Mouse (Mus musculus): ENCODE results near the gene Abcc3. TPM values are rescaled to one million over a fixed set of nuclear protein-coding genes. Genes with fewer than 3 reads are reported as not detected.
A peak's percentile ranks its signal among the peaks of the same experiment; 100 is the strongest.

Abcc3 gene
- polyA plus RNA-seq, 1 experiment from 2014 or later = 10.2 TPM

GRCm38 (mm10) chr11:94391661-94392060, 1.1 kb downstream of the Abcc3 start:
- Histone ChIP-seq H3K9ac (ENCODE audit: low read depth, low read length) (no peak overlapping the region), H3K27ac (ENCODE audit: low read length) (no peak overlapping the region), H3K9me3 (replicated peaks; ENCODE audit: control insufficient read depth, low read length) (no peaks in the 10 kb centered on the region), H3K36me3 (ENCODE audit: control insufficient read depth, insufficient read depth) (no peaks in the 10 kb centered on the region), H3K4me3 (ENCODE audit: low read depth, low read length) (no peak overlapping the region), H3K4me1 (ENCODE audit: control insufficient read depth, low read depth, low read length) (no peaks in the 10 kb centered on the region; the same call in 1 of the 2 replicates), H3K4me2 (ENCODE audit: low read depth, low read length) (no peak overlapping the region), H3K27me3 (ENCODE audit: control insufficient read depth, insufficient read depth, low read depth, low read length) (peaks cover 9% of the 10 kb centered on the region)
- 63% methylated on average over 10 of the region's 10 CpGs for WGBS (ENCODE audit: insufficient replicate concordance)
- no peak for ATAC-seq (ENCODE audit: low read depth)

DNA sequence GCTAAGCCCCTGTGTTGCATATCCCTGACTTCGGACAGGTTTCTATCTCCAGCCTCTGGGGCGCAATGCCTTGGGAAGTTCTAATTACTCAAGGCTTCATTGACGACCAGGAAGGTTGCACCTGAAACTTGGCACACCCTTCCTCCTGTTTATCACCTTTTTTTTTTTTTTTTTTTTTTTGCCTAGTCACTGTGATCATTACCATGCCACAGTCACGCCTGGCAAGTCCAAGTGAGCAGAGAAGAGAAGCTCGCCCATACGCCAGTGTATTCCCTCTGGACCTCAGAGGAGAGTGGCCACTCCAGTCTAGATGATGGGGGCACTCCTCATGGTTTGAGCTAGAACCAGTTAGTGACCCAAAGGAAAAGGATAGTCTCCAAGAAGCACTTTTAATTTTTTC, 2.0 kb downstream of the Abcc3 start:
- no peaks in the 10 kb centered on the region for H3K36me3 ChIP-seq (ENCODE audit: control insufficient read depth, insufficient read depth)
- peaks cover 9% of the 10 kb centered on the region for H3K27me3 ChIP-seq (ENCODE audit: control insufficient read depth, insufficient read depth, low read depth, low read length)
- no peak overlapping the region for H3K9ac ChIP-seq (ENCODE audit: low read depth, low read length)
- H3K27ac ChIP-seq (ENCODE audit: low read length) = no peak overlapping the region
- no peaks in the 10 kb centered on the region for H3K9me3 ChIP-seq (replicated peaks; ENCODE audit: control insufficient read depth, low read length)
- H3K4me3 ChIP-seq (ENCODE audit: low read depth, low read length) = no peak overlapping the region
- WGBS (ENCODE audit: insufficient replicate concordance) = 64% methylated on average over 6 of the region's 6 CpGs
- H3K4me1 ChIP-seq (ENCODE audit: control insufficient read depth, low read depth, low read length) = no peaks in the 10 kb centered on the region; the same call in 1 of the 2 replicates
- no peak for ATAC-seq (ENCODE audit: low read depth)
- no peak overlapping the region for H3K4me2 ChIP-seq (ENCODE audit: low read depth, low read length)

- 50% methylated on average over 6 of the region's 6 CpGs for WGBS (ENCODE audit: insufficient replicate concordance)
- Histone ChIP-seq H3K9me3 (replicated peaks; ENCODE audit: control insufficient read depth, low read length) (no peaks in the 10 kb centered on the region), H3K4me1 (ENCODE audit: control insufficient read depth, low read depth, low read length) (no peaks in the 10 kb centered on the region; the same call in 1 of the 2 replicates), H3K4me2 (ENCODE audit: low read depth, low read length) (no peak overlapping the region), H3K9ac (ENCODE audit: low read depth, low read length) (no peak overlapping the region), H3K36me3 (ENCODE audit: control insufficient read depth, insufficient read depth) (no peaks in the 10 kb centered on the region), H3K27me3 (ENCODE audit: control insufficient read depth, insufficient read depth, low read depth, low read length) (peaks cover 9% of the 10 kb centered on the region), H3K4me3 (ENCODE audit: low read depth, low read length) (no peak overlapping the region), H3K27ac (ENCODE audit: low read length) (no peak overlapping the region)
- no peak for ATAC-seq (ENCODE audit: low read depth)
Measured at GRCm38 (mm10) chr11:94389724-94390396, 2.9 kb downstream of the Abcc3 start.

- WGBS (ENCODE audit: insufficient replicate concordance) = 52% methylated on average over 4 of the region's 4 CpGs
- H3K4me1 ChIP-seq (ENCODE audit: control insufficient read depth, low read depth, low read length) = no peaks in the 10 kb centered on the region; the same call in 1 of the 2 replicates
- H3K4me2 ChIP-seq (ENCODE audit: low read depth, low read length) = no peak overlapping the region
- no peaks in the 10 kb centered on the region for H3K36me3 ChIP-seq (ENCODE audit: control insufficient read depth, insufficient read depth)
- H3K27ac ChIP-seq (ENCODE audit: low read length) = no peak overlapping the region
- no peak overlapping the region for H3K4me3 ChIP-seq (ENCODE audit: low read depth, low read length)
- no peak overlapping the region for H3K9ac ChIP-seq (ENCODE audit: low read depth, low read length)
- H3K27me3 ChIP-seq (ENCODE audit: control insufficient read depth, insufficient read depth, low read depth, low read length) = peaks cover 9% of the 10 kb centered on the region
- no peaks in the 10 kb centered on the region for H3K9me3 ChIP-seq (replicated peaks; ENCODE audit: control insufficient read depth, low read length)
- no peak for ATAC-seq (ENCODE audit: low read depth)
Measured at GRCm38 (mm10) chr11:94389021-94389420, 3.8 kb downstream of the Abcc3 start.

DNA sequence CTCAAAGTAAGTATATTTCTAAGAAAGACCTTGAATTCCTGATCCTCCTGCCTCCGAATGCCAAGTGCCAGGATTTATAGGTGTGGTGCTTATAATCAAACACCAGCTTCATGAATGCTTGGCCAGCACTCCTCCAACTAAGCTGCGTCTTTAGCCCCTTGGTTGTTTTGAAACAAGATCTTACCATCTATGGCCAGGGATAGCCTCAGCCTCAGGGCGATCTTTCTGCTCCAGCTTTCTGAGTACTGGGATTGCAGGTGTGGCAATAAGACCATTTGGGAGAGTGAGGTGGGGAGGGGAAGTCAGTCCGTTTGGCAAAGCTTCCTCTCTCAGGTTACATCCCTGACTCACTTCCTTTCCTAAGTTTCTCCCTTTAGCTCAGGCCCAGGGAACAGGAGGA, 5.0 kb downstream of the Abcc3 start:
- Histone ChIP-seq H3K36me3 (ENCODE audit: control insufficient read depth, insufficient read depth) (no peaks in the 10 kb centered on the region), H3K9me3 (replicated peaks; ENCODE audit: control insufficient read depth, low read length) (no peaks in the 10 kb centered on the region), H3K9ac (ENCODE audit: low read depth, low read length) (no peak overlapping the region), H3K4me1 (ENCODE audit: control insufficient read depth, low read depth, low read length) (no peaks in the 10 kb centered on the region; the same call in 1 of the 2 replicates), H3K4me2 (ENCODE audit: low read depth, low read length) (no peak overlapping the region), H3K27ac (ENCODE audit: low read length) (no peak overlapping the region), H3K27me3 (ENCODE audit: control insufficient read depth, insufficient read depth, low read depth, low read length) (peaks cover 7% of the 10 kb centered on the region), H3K4me3 (ENCODE audit: low read depth, low read length) (no peak overlapping the region)
- 51% methylated on average over 4 of the region's 4 CpGs for WGBS (ENCODE audit: insufficient replicate concordance)
- ATAC-seq (ENCODE audit: low read depth) = no peak

DNA sequence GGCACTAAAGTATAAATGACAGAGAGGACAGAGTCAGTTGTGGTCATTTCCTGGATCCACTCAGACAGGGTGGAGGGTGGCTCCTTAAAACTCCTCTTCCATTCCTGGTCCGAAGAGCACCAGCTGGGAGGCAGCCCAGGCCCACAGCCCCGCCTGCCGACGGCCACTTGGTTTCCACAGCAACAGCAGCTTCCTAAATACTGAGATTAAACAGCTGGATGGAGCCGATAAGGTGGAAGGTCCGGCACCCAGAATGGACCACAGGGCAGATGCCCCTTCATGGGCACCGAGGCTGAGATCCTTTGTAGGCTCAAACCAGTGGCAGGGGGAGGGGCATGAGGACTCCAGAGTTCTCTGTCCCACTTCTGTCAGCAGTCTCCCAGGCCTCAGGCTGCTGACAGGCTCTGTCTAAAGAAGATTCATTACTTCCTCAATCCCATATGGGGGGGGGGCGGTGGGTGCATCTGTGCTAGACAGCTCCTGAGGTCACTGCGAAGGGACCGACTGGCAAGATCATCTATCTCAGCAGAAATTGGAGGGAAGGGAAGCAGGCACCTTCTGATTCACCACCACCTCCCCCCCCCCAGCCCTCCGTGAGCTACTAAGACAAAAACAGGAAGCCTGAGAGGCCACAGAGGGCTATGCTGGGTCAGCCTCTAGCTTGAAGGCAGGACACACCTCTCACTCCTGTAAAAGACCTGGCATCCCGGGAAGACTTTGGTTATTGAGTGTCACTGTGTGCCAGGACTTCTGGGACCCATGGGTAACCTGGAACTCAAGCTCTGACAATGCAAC, 6.6 kb downstream of the Abcc3 start:
- Histone ChIP-seq H3K4me1 (ENCODE audit: control insufficient read depth, low read depth, low read length) (no peaks in the 10 kb centered on the region), H3K36me3 (ENCODE audit: control insufficient read depth, insufficient read depth) (no peaks in the 10 kb centered on the region), H3K9ac (ENCODE audit: low read depth, low read length) (no peak overlapping the region), H3K27ac (ENCODE audit: low read length) (peak overlapping the region; percentile 46), H3K9me3 (replicated peaks; ENCODE audit: control insufficient read depth, low read length) (no peaks in the 10 kb centered on the region), H3K4me3 (ENCODE audit: low read depth, low read length) (no peak overlapping the region), H3K27me3 (ENCODE audit: control insufficient read depth, insufficient read depth, low read depth, low read length) (no peaks in the 10 kb centered on the region), H3K4me2 (ENCODE audit: low read depth, low read length) (peak overlapping the region; percentile 21)
- 10% methylated on average over 11 of the region's 12 CpGs for WGBS (ENCODE audit: insufficient replicate concordance)
- peak; percentile 71 for ATAC-seq (ENCODE audit: low read depth)

- Histone ChIP-seq H3K9ac (ENCODE audit: low read depth, low read length) (no peak overlapping the region), H3K4me3 (ENCODE audit: low read depth, low read length) (no peak overlapping the region), H3K4me1 (ENCODE audit: control insufficient read depth, low read depth, low read length) (no peaks in the 10 kb centered on the region), H3K4me2 (ENCODE audit: low read depth, low read length) (no peak overlapping the region), H3K9me3 (replicated peaks; ENCODE audit: control insufficient read depth, low read length) (no peaks in the 10 kb centered on the region), H3K27me3 (ENCODE audit: control insufficient read depth, insufficient read depth, low read depth, low read length) (no peaks in the 10 kb centered on the region), H3K27ac (ENCODE audit: low read length) (no peak overlapping the region), H3K36me3 (ENCODE audit: control insufficient read depth, insufficient read depth) (no peaks in the 10 kb centered on the region)
- no peak for ATAC-seq (ENCODE audit: low read depth)
- WGBS (ENCODE audit: insufficient replicate concordance) = 37% methylated on average over 8 of the region's 8 CpGs
Measured at GRCm38 (mm10) chr11:94379736-94380135, 13.1 kb downstream of the Abcc3 start.

DNA sequence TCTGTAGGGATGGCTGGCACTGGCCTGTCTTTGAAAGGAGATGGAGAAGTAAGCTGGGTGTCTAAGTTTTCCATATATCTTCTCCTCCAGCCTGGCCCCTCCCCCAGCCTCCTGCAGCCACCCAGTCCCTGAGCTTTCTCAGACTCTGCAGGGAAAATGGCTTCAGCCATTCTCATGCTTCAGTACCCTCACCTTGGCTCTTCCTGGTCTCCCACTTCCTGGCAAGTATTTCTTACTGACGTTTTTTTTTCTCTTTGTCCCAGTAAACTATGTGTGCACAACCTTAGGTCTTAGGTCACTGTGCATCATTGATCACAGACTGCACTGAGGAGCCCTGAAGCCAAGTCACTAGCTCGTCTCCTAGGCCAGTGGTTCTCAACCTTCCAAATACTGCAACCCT, 13.7 kb downstream of the Abcc3 start:
- no peaks in the 10 kb centered on the region for H3K27me3 ChIP-seq (ENCODE audit: control insufficient read depth, insufficient read depth, low read depth, low read length)
- H3K27ac ChIP-seq (ENCODE audit: low read length) = no peak overlapping the region
- 31% methylated on average over 2 of the region's 2 CpGs for WGBS (ENCODE audit: insufficient replicate concordance)
- H3K9ac ChIP-seq (ENCODE audit: low read depth, low read length) = no peak overlapping the region
- H3K9me3 ChIP-seq (replicated peaks; ENCODE audit: control insufficient read depth, low read length) = no peaks in the 10 kb centered on the region
- no peak overlapping the region for H3K4me2 ChIP-seq (ENCODE audit: low read depth, low read length)
- no peak for ATAC-seq (ENCODE audit: low read depth)
- H3K36me3 ChIP-seq (ENCODE audit: control insufficient read depth, insufficient read depth) = no peaks in the 10 kb centered on the region
- H3K4me3 ChIP-seq (ENCODE audit: low read depth, low read length) = no peak overlapping the region
- no peaks in the 10 kb centered on the region for H3K4me1 ChIP-seq (ENCODE audit: control insufficient read depth, low read depth, low read length)

GRCm38 (mm10) chr11:94374276-94374948, 18.4 kb downstream of the Abcc3 start:
- Histone ChIP-seq H3K27me3 (ENCODE audit: control insufficient read depth, insufficient read depth, low read depth, low read length) (no peaks in the 10 kb centered on the region), H3K9ac (ENCODE audit: low read depth, low read length) (no peak overlapping the region), H3K27ac (ENCODE audit: low read length) (no peak overlapping the region), H3K4me2 (ENCODE audit: low read depth, low read length) (no peak overlapping the region), H3K36me3 (ENCODE audit: control insufficient read depth, insufficient read depth) (no peaks in the 10 kb centered on the region), H3K4me3 (ENCODE audit: low read depth, low read length) (no peak overlapping the region), H3K4me1 (ENCODE audit: control insufficient read depth, low read depth, low read length) (peaks cover 10% of the 10 kb centered on the region), H3K9me3 (replicated peaks; ENCODE audit: control insufficient read depth, low read length) (no peaks in the 10 kb centered on the region)
- WGBS (ENCODE audit: insufficient replicate concordance) = 66% methylated on average over 13 of the region's 13 CpGs
- ATAC-seq (ENCODE audit: low read depth) = no peak
